Mouse (Mus musculus) E14TG2a.4 (cell line): ENCODE measurements at regions not wholly inside any gene's neighbourhood (a gene's known extent, or its start where the extent isn't known, plus 50 kb on each side); places are given as distances from the start of the nearest gene placed in this dataset.

Experiments used
- H3K27me3 ChIP-seq: 2 replicates; pipeline ENCODE4 v1.6.1; 2014; ENCODE audit warnings: low read length, control low read depth; ENCODE audit not compliant: insufficient read depth
- H3K36me3 ChIP-seq: 2 replicates; pipeline ENCODE4 v1.6.1; 2014; ENCODE audit warnings: low read length, control low read depth; ENCODE audit not compliant: insufficient read depth
- H3K4me1 ChIP-seq: replicated peaks from 2 replicates; pipeline ENCODE4 v1.6.1; 2014; ENCODE audit warnings: low read depth, low read length, control low read depth
- H3K4me3 ChIP-seq: replicated peaks from 2 replicates; pipeline ENCODE4 v1.5.1; 2014; ENCODE audit warnings: mild to moderate bottlenecking, low read length
- H3K9me3 ChIP-seq: 2 replicates; pipeline ENCODE4 v1.6.1; 2014; ENCODE audit warnings: low read length, control low read depth
- CTCF ChIP-seq: conservative IDR thresholded peaks from 2 replicates; pipeline ENCODE4 v1.5.1; 2014; ENCODE audit warnings: low read length
- NANOG ChIP-seq: IDR thresholded peaks from 2 replicates; pipeline ENCODE4 v1.6.1; 2014; ENCODE audit warnings: borderline replicate concordance, low read length, mixed read lengths
- POU5F1 ChIP-seq: IDR thresholded peaks from 2 replicates; pipeline ENCODE4 v1.6.1; 2014; ENCODE audit warnings: low read length, borderline replicate concordance

DNA sequence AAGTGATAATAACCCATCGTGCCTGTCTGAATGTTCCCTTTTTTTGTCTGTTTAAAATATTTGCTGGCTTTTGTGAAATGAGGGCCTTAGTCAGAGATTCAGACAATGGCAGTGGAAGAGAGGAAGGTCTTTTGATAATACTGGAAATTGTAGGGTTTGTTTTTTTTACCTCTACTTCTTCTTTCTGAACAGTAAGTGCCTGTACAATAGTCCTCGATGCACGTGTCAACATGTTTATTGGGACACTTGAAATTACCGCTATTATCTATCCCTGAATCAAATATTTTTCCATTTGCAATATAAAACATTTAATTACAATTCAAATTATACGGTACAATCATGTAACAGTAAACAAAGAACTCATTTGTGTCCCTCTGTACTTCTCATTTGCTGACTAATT, 733.5 kb downstream of the Fam19a2 start:
- Histone ChIP-seq H3K36me3 (no peaks in the 10 kb centered on the region), H3K4me3 (no peak overlapping the region)

DNA sequence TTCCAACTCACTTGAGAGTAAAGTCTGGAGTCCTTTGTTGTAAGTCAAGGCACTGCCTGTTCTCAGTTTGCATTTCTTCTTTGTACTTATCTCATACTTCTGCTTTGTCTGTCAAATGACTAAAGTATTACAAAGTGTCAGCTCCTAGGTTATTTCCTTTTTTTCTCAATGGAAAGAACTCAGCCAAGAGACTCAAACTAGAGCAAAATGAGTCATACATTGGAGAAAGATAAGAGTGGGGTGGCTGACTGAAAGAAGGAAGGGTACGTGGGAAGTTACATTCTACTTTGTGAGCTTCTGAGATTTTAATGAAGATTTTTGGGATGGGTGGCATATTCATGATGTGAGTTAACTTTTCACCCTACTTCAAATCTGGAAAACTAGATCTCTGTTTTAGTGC, 735.2 kb downstream of the Fam19a2 start:
- Histone ChIP-seq H3K4me3 (no peak overlapping the region), H3K36me3 (no peaks in the 10 kb centered on the region), H3K4me1 (no peaks in the 10 kb centered on the region), H3K9me3 (no peaks in the 10 kb centered on the region), H3K27me3 (no peaks in the 10 kb centered on the region)
- TF ChIP-seq POU5F1: no peak
- no peak for TF ChIP-seq CTCF
- TF ChIP-seq NANOG: no peak

More for the DNA sequence above, 733.5 kb downstream of the Fam19a2 start:
- TF ChIP-seq NANOG (no peak), POU5F1 (no peak), CTCF (no peak)
- Histone ChIP-seq H3K4me1 (no peaks in the 10 kb centered on the region), H3K9me3 (no peaks in the 10 kb centered on the region), H3K27me3 (no peaks in the 10 kb centered on the region)

DNA sequence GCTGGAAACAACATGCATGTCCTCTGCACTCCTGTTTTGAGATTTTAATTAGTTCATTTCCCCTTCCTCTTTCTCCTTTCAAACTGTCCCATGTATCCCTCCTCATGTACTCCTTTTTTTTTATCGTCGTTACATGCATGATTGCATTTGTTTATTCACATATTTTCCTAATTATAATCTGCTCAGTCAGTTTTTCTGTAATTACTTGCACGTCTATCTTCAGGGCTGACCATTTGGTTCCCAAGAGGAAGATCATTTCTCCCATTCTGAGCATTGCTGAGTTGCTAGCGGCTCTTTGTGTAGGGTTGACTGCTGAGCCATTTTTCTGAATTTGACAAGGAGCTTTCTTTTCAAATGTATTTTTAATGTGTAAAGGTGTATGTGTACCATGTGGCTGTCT, 781.2 kb downstream of the Fam19a2 start:
- no peak overlapping the region for H3K4me3 ChIP-seq
- no peak for TF ChIP-seq CTCF
- TF ChIP-seq NANOG: no peak
- TF ChIP-seq POU5F1: no peak
- no peaks in the 10 kb centered on the region for H3K27me3 ChIP-seq
- no peaks in the 10 kb centered on the region for H3K4me1 ChIP-seq
- no peaks in the 10 kb centered on the region for H3K9me3 ChIP-seq
- no peaks in the 10 kb centered on the region for H3K36me3 ChIP-seq

DNA sequence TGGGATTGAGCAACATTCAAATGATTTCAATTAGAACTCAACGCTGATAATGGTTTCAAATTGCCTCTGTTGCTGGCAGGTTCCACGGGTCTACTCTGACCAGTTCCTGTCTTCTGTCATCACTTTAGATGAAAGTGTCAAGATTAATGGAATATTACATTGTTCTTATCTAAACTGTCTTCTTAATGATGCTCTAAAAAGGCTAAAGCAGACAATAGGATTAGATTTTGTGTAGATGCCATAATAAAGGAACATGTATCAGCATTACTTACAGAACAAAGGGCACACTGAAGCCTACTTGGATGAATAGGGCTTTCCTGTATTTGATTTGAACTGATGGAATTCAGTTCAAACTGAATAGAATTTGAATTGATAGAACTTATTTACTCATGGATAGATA, 782.0 kb downstream of the Fam19a2 start:
- TF ChIP-seq NANOG: no peak
- TF ChIP-seq CTCF: no peak
- TF ChIP-seq POU5F1: no peak
- Histone ChIP-seq H3K27me3 (no peaks in the 10 kb centered on the region), H3K4me1 (no peaks in the 10 kb centered on the region), H3K4me3 (no peak overlapping the region), H3K36me3 (no peaks in the 10 kb centered on the region), H3K9me3 (no peaks in the 10 kb centered on the region)

DNA sequence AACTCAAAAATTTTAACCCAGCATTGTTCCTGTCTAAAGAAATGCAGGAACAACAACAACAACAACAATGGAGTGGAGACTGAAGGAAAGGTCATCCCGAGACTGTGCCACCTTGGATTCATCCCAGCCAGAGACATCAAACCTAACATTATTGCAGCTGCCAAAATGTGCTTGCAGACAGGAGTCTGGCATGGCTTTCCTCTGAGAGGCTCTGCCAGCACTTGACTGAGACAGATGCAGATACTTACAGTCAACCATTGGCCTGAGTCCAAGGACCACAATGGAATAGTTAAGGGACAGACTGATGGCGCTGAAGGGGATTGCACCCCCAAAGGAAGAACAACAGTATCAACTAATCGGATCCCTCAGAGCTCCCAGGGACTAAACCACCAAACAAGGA, 819.0 kb downstream of the Fam19a2 start:
- no peaks in the 10 kb centered on the region for H3K4me1 ChIP-seq
- no peak for TF ChIP-seq POU5F1
- TF ChIP-seq CTCF: no peak
- no peak for TF ChIP-seq NANOG
- no peaks in the 10 kb centered on the region for H3K27me3 ChIP-seq
- H3K4me3 ChIP-seq: no peak overlapping the region
- no peaks in the 10 kb centered on the region for H3K36me3 ChIP-seq
- peaks cover 7% of the 10 kb centered on the region for H3K9me3 ChIP-seq

DNA sequence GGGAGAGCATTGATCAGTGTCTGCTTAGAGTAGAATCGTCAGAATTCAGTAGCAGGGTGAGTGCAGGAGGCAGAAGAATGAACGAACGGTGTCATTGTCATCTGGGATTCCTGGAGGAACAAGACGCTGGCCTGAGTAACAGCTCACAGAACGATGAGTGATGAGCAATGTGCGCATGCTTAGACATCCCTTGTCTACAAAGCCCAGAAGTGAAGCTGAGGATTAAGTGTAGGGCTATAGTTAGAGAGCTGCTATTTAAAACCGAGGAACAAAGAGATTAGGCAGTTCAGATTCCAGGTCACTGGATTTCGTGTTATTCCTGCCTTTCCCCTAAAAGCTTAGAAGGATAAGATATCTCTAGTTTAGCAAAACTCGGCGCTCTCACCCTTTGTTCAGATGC, 826.8 kb downstream of the Fam19a2 start:
- H3K9me3 ChIP-seq: peaks cover 10% of the 10 kb centered on the region
- H3K27me3 ChIP-seq: no peaks in the 10 kb centered on the region
- H3K4me3 ChIP-seq: no peak overlapping the region
- H3K36me3 ChIP-seq: no peaks in the 10 kb centered on the region
- TF ChIP-seq NANOG: no peak
- TF ChIP-seq CTCF: no peak
- TF ChIP-seq POU5F1: no peak
- H3K4me1 ChIP-seq: no peaks in the 10 kb centered on the region

DNA sequence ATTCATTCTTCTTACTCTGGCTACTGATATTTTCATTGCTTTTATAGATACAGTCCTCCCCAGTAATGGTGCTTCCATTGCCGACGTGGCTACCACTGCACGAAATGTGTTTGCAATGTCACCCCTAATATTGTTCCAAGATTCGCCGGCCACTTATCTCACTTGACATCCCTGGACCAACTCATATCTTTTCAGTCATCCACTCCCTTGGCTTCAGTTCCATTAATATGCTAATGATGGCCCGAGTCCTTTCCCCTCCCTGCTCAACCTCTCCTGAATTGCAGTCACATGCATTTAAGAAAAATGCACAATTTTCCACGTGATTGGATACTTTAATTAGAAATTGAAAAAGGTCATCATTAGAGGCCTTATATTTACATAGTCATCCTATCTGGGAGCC, 827.6 kb downstream of the Fam19a2 start:
- no peaks in the 10 kb centered on the region for H3K4me1 ChIP-seq
- H3K27me3 ChIP-seq: no peaks in the 10 kb centered on the region
- no peaks in the 10 kb centered on the region for H3K36me3 ChIP-seq
- H3K4me3 ChIP-seq: no peak overlapping the region
- H3K9me3 ChIP-seq: peaks cover 10% of the 10 kb centered on the region
- TF ChIP-seq POU5F1 (no peak), CTCF (no peak), NANOG (no peak)

DNA sequence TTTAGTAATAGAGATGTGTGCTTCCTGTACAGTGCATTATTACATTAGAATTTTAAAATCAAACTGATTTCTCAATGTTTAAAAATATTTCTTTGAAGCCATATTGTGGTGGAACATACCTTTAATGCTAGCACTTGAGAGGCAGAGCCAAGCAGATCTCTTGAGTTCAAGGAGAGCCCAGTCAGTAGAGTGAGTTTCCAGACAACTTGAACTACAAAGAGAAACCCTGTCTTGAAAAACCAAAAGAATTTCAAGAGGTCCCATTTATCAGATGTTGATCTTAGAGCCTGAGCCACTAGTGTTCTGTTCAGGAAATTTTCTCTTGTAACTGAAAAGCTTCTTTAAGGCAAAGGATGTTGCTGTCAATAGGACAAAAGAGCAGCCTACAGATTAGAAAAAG, 855.8 kb downstream of the Fam19a2 start:
- Histone ChIP-seq H3K36me3 (no peaks in the 10 kb centered on the region), H3K27me3 (no peaks in the 10 kb centered on the region), H3K4me1 (no peaks in the 10 kb centered on the region), H3K9me3 (peaks cover 27% of the 10 kb centered on the region), H3K4me3 (no peak overlapping the region)
- TF ChIP-seq POU5F1 (no peak), CTCF (no peak), NANOG (no peak)

DNA sequence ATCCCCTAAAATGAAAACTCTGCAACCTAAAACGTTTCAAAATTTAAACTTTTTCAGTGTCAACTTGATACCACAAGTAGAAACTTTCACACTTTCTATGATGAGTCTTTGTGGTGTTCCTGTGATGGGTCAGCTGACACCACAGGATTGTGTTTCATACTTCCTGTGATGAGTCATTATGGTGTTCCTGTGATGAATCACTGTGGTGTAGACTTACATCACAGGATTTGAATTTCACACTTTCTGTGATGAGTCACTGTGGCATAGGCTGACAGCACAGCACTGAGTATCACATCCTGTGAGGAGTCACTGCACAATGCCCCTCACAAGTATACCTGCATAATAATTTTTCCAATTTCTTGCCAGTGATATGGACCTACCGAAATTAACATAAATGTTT, 874.7 kb downstream of the Fam19a2 start:
- no peaks in the 10 kb centered on the region for H3K4me1 ChIP-seq
- no peak overlapping the region for H3K4me3 ChIP-seq
- TF ChIP-seq CTCF (no peak), NANOG (no peak), POU5F1 (no peak)
- H3K36me3 ChIP-seq: no peaks in the 10 kb centered on the region
- peaks cover 5% of the 10 kb centered on the region; the same call in 1 of the 2 replicates for H3K9me3 ChIP-seq
- H3K27me3 ChIP-seq: no peaks in the 10 kb centered on the region
